Mouse (Mus musculus): ENCODE measurements around the gene Atp10b. TPM values are rescaled to one million over a fixed set of nuclear protein-coding genes. Genes with fewer than 3 reads are reported as not detected.

Gene Atp10b
- not detected in 2 replicates for polyA plus RNA-seq (2012; ENCODE audit: low replicate concordance)

DNA sequence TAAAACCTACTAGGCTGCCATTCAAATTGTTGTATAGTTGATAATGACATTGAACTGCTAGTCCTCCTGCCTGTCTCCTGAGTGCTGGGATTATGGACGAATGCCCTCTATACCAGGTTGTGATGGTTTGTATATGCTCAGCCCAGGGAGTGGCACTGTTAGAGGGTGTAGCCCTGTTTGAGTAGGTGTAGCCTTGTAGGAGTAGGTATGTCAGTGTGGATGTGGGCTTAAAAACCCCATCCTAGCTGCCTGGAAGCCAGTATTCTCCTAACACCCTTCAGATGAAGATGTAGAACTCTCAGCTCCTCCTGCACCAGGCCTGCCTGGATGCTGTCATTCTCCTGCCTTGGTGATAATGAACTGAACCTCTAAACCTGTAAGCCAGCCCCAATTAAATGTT, at the start of gene Atp10b:
Atp10b (plus strand) TSS at position 301 of the 400 bp plus-strand sequence.

Other genes starting within 250 kb of the Atp10b start
- not detected in 2 replicates for gene Gm9972, start 114.1 kb upstream of the Atp10b start, polyA plus RNA-seq (2012; ENCODE audit: low replicate concordance)

All from leukemia stem cell, adult 10-12 weeks (primary cell).